21 mouse cellular contexts compared by ENCODE assay signal in the genomic region with DNA sequence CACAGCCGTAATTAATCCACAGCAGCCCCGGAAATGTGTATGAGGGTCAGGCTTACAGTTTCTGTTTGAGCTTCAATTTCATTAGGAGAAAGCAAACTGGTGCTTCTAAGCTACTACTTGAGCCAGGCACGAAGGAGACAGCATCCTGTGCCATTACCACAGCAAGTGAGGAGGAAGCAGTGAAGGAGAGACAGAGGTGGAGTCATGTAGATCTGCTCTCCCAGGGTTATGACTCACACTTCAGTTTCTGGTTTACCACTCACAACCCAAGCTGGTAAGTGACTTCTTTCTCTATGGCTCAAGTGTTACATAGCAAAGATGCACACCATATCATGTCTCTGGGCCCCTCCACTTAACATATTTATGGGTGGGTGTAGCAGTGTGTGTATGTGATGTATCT.
DNase-seq lines count a peak whose midpoint lies in the region; ATAC-seq and TF ChIP-seq lines count a peak whose summit lies in the region.
"Had no signal": no experiment of that assay in that cellular context is flagged by ENCODE, and none has a peak within 500 bp of the region (broad histone marks: within the 10 kb centered on the region; RNA-seq: fewer than 3 reads in every experiment).

No protein-coding gene starts in this region.

- no peak for ATAC-seq in heart, embryonic 11.5 days (replicated peaks; ENCODE audit: insufficient number of reproducible peaks, low FRiP score, low TSS enrichment)

- WGBS in heart, embryonic 11.5 days (ENCODE audit: insufficient replicate concordance) = 66% methylated on average over 3 of the region's 3 CpGs
- WGBS in thymus, adult 2 months = 24% methylated on average over 3 of the region's 3 CpGs

- H3K9ac ChIP-seq in heart, embryonic 11.5 days (ENCODE audit: low read depth, low read length) = no peak overlapping the region
- H3K9ac ChIP-seq: embryonic facial prominence, embryonic 12.5 days; hindbrain, embryonic 14.5 days; lung, embryonic 15.5 days; midbrain, embryonic 12.5 days; stomach, embryonic 15.5 days had no signal

- TF ChIP-seq CTCF in thymus, adult 2 months (IDR thresholded peaks at IDR 0.05; ENCODE audit: borderline replicate concordance, control insufficient read depth, extremely low read depth, insufficient read depth, low read length, poor library complexity) = no peak

- no peak for TF ChIP-seq POLR2A in thymus, adult 2 months (IDR thresholded peaks at IDR 0.05; ENCODE audit: control insufficient read depth, extremely low read depth, insufficient read depth, low read length, poor library complexity)

- no peaks in the 10 kb centered on the region for H3K36me3 ChIP-seq in heart, embryonic 11.5 days (ENCODE audit: control insufficient read depth, insufficient read depth, low read length)
- no peaks in the 10 kb centered on the region for H3K36me3 ChIP-seq in thymus, adult 2 months (ENCODE audit: control insufficient read depth, insufficient read depth, low read length)
- H3K36me3 ChIP-seq: embryonic facial prominence, embryonic 12.5 days; G1E; lung, embryonic 15.5 days; midbrain, embryonic 12.5 days; stomach, embryonic 15.5 days had no signal

- DNase-seq in thymus, postnatal 0 days (ENCODE audit: low spot score) = peak; percentile 35
- DNase-seq in thymus, postnatal 4 days = no peak
- peak; percentile 36 for DNase-seq in MN1 (ENCODE audit: low spot score)
- DNase-seq in induced T-regulatory cell, adult 2 months (ENCODE audit: low read depth) = peak; percentile 85
- peak; percentile 39 for DNase-seq in telencephalon, adult 2 months (ENCODE audit: low read depth, low spot score)
- DNase-seq in cerebellum, postnatal 4 days (ENCODE audit: low spot score in 2 of 2) = no peak
- DNase-seq in thymus, adult 2 months = no peak
- DNase-seq: adrenal gland, postnatal 36 days; heart, adult 11 months; kidney, adult 18-20 months; kidney, postnatal 25 days; left cerebral cortex, postnatal 4 days; thymus, postnatal 25 days had no signal

- H3K27me3 ChIP-seq in heart, embryonic 11.5 days (ENCODE audit: control insufficient read depth, insufficient read depth, low read length) = 0 out of 2 replicates have a peak, but pooled peaks cover 2% of the 10 kb centered on the region
- no peaks in the 10 kb centered on the region for H3K27me3 ChIP-seq in thymus, adult 2 months (ENCODE audit: control insufficient read depth, insufficient read depth, low read length)
- H3K27me3 ChIP-seq: embryonic facial prominence, embryonic 12.5 days; lung, embryonic 15.5 days; midbrain, embryonic 12.5 days; stomach, embryonic 15.5 days had no signal

- H3K9me3 ChIP-seq in heart, embryonic 11.5 days (replicated peaks; ENCODE audit: control insufficient read depth, low read length) = no peaks in the 10 kb centered on the region
- H3K9me3 ChIP-seq: embryonic facial prominence, embryonic 12.5 days; G1E; lung, embryonic 15.5 days; midbrain, embryonic 12.5 days; stomach, embryonic 15.5 days had no signal

- H3K4me1 ChIP-seq in heart, embryonic 11.5 days (ENCODE audit: control insufficient read depth, insufficient read depth, low read length) = no peaks in the 10 kb centered on the region
- peaks cover 20% of the 10 kb centered on the region for H3K4me1 ChIP-seq in thymus, adult 2 months (replicated peaks; ENCODE audit: control insufficient read depth, insufficient read depth, low read length)
- H3K4me1 ChIP-seq: embryonic facial prominence, embryonic 12.5 days; midbrain, embryonic 12.5 days; stomach, embryonic 15.5 days had no signal

- no peak overlapping the region for H3K4me3 ChIP-seq in heart, embryonic 11.5 days (ENCODE audit: low read depth, low read length)
- no peak overlapping the region for H3K4me3 ChIP-seq in thymus, adult 2 months (ENCODE audit: control insufficient read depth, insufficient read depth, low read length)
- H3K4me3 ChIP-seq: embryonic facial prominence, embryonic 12.5 days; lung, embryonic 15.5 days; midbrain, embryonic 12.5 days; stomach, embryonic 15.5 days had no signal

- no peak overlapping the region for H3K27ac ChIP-seq in heart, embryonic 11.5 days (ENCODE audit: low read depth, low read length)
- no peak overlapping the region for H3K27ac ChIP-seq in thymus, adult 2 months (ENCODE audit: control insufficient read depth, insufficient read depth, low read length)
- H3K27ac ChIP-seq: embryonic facial prominence, embryonic 12.5 days; hindbrain, embryonic 14.5 days; lung, embryonic 15.5 days; midbrain, embryonic 12.5 days; stomach, embryonic 15.5 days had no signal

- no peak overlapping the region for H3K4me2 ChIP-seq in heart, embryonic 11.5 days
- H3K4me2 ChIP-seq: embryonic facial prominence, embryonic 12.5 days; hindbrain, embryonic 14.5 days; liver, embryonic 11.5 days; lung, embryonic 15.5 days; midbrain, embryonic 12.5 days; stomach, embryonic 15.5 days had no signal

Comparison
In these comparisons a context has a peak if more than half of its experiments do, and no peak if none do; other contexts are left out.
1. DNase-seq: peak in thymus, postnatal 0 days (single experiment), MN1 (single experiment), induced T-regulatory cell, adult 2 months (single experiment) and telencephalon, adult 2 months (single experiment); none in thymus, postnatal 4 days (single experiment), cerebellum, postnatal 4 days (0 of 2) and thymus, adult 2 months (single experiment).